Mouse (Mus musculus): ENCODE results near the gene Ralgapa2. TPM values are rescaled to one million over a fixed set of nuclear protein-coding genes. Genes with fewer than 3 reads are reported as not detected.

Gene Ralgapa2
- total and polyA plus RNA-seq, 2 experiments from 2014 or later: 7.6 to 21.7 TPM

- Histone ChIP-seq H3K27ac (ENCODE audit: low read depth) (no peak overlapping the region), H3K4me3 (ENCODE audit: low read depth, low read length) (no peak overlapping the region), H3K36me3 (replicated peaks; ENCODE audit: control insufficient read depth, insufficient read depth, low read length) (peaks cover 66% of the 10 kb centered on the region), H3K27me3 (ENCODE audit: control insufficient read depth, insufficient read depth, low read length) (no peaks in the 10 kb centered on the region), H3K4me2 (ENCODE audit: low read depth, low read length) (no peak overlapping the region), H3K4me1 (ENCODE audit: control insufficient read depth, insufficient read depth) (no peaks in the 10 kb centered on the region), H3K9me3 (replicated peaks; ENCODE audit: control insufficient read depth, low read length) (no peaks in the 10 kb centered on the region), H3K9ac (replicated peaks; ENCODE audit: low read depth, low read length) (no peak overlapping the region)
- DNase-seq (ENCODE audit: low spot score) (no peak), ATAC-seq (ENCODE audit: insufficient read depth, low read depth) (no peak)
- WGBS: 82% methylated on average over 7 of the region's 7 CpGs
- TF ChIP-seq EP300 (IDR thresholded peaks at IDR 0.05; ENCODE audit: low read depth) (no peak), CTCF (IDR thresholded peaks at IDR 0.05; ENCODE audit: low read depth) (no peak)
Observed at GRCm38 (mm10) chr2:146426321-146426720, 85.8 kb downstream of the Ralgapa2 start.

GRCm38 (mm10) chr2:146425235-146425634 is 86.9 kb downstream of the Ralgapa2 start:
- no peaks in the 10 kb centered on the region for H3K4me1 ChIP-seq (ENCODE audit: control insufficient read depth, insufficient read depth)
- no peak for ATAC-seq (ENCODE audit: insufficient read depth, low read depth)
- no peaks in the 10 kb centered on the region for H3K27me3 ChIP-seq (ENCODE audit: control insufficient read depth, insufficient read depth, low read length)
- H3K4me2 ChIP-seq (ENCODE audit: low read depth, low read length): no peak overlapping the region
- no peak for TF ChIP-seq CTCF (IDR thresholded peaks at IDR 0.05; ENCODE audit: low read depth)
- no peak for TF ChIP-seq EP300 (IDR thresholded peaks at IDR 0.05; ENCODE audit: low read depth)
- H3K36me3 ChIP-seq (replicated peaks; ENCODE audit: control insufficient read depth, insufficient read depth, low read length): peaks cover 61% of the 10 kb centered on the region
- DNase-seq (ENCODE audit: low spot score): no peak
- H3K4me3 ChIP-seq (ENCODE audit: low read depth, low read length): no peak overlapping the region
- no peak overlapping the region for H3K9ac ChIP-seq (replicated peaks; ENCODE audit: low read depth, low read length)
- no peak overlapping the region for H3K27ac ChIP-seq (ENCODE audit: low read depth)
- no peaks in the 10 kb centered on the region for H3K9me3 ChIP-seq (replicated peaks; ENCODE audit: control insufficient read depth, low read length)
- whole genome bisulfite sequencing: 86% methylated on average over 2 of the region's 2 CpGs

DNA sequence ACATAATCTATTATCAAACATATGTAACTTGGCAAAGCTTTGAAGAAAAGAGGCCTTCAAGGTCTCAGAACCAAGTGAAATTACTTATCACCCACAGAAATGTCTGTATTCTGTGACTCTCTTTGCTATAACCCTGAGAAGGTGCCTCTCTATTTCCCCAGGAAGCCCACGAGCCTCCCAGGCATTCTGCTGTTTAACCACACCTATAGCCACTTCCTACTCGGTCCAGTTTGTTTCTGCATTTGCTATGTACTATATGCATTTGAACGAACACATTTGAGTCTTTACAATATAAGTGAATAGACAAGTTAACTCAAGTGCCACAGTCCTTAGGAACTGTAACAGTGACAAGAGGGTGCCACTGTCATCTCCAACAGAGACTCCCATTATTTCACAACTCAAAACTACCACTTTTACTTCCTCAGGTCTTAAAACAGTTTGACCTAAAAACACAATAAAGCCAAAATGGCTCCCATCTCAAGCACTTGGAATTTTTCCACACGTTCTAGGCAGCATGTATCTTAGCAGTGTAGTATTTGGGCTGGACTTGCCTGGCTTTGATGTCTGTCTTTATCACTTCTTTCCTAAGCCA is 88.3 kb downstream of the Ralgapa2 start:
- no peak overlapping the region for H3K27ac ChIP-seq (ENCODE audit: low read depth)
- H3K9me3 ChIP-seq (replicated peaks; ENCODE audit: control insufficient read depth, low read length): no peaks in the 10 kb centered on the region
- H3K4me2 ChIP-seq (ENCODE audit: low read depth, low read length): no peak overlapping the region
- peaks cover 47% of the 10 kb centered on the region for H3K36me3 ChIP-seq (replicated peaks; ENCODE audit: control insufficient read depth, insufficient read depth, low read length)
- H3K27me3 ChIP-seq (ENCODE audit: control insufficient read depth, insufficient read depth, low read length): no peaks in the 10 kb centered on the region
- no peak for DNase-seq (ENCODE audit: low spot score)
- H3K4me1 ChIP-seq (ENCODE audit: control insufficient read depth, insufficient read depth): no peaks in the 10 kb centered on the region
- no peak for ATAC-seq (ENCODE audit: insufficient read depth, low read depth)
- H3K9ac ChIP-seq (replicated peaks; ENCODE audit: low read depth, low read length): no peak overlapping the region
- H3K4me3 ChIP-seq (ENCODE audit: low read depth, low read length): no peak overlapping the region
- TF ChIP-seq CTCF (IDR thresholded peaks at IDR 0.05; ENCODE audit: low read depth) (no peak), EP300 (IDR thresholded peaks at IDR 0.05; ENCODE audit: low read depth) (no peak)
- WGBS: 64% methylated on average over 4 of the region's 4 CpGs

DNA sequence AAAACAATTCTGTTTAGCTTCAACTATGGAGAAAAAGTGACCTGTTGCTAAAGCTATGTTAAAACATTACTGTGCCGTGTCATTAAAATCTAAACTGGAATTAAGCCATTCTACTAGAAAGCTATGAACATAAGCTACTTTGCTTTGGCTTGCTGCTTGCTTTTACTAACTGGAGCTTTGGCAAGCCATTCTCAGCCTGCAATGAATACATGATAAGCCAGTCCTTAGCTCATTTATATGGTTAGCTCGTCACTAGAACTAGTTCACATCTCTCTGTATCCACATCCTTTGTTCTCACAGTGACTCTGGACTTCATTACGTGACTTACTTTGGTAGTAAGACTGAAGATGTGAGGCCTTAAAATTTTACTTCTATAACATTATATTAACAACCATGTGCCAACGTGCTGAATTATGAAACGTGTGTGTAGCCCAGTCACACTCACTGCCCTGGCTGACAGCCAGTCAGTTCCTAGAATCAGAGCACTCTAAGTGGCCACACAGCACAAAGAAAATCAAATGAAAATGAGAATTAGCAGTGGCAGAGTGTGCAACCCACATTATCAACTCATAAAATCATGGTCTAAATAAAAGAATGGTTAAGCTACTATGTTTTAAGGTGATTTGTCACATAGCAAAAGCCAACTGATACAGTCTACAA is 89.0 kb downstream of the Ralgapa2 start:
- no peaks in the 10 kb centered on the region for H3K27me3 ChIP-seq (ENCODE audit: control insufficient read depth, insufficient read depth, low read length)
- no peak overlapping the region for H3K4me3 ChIP-seq (ENCODE audit: low read depth, low read length)
- H3K36me3 ChIP-seq (replicated peaks; ENCODE audit: control insufficient read depth, insufficient read depth, low read length): peaks cover 40% of the 10 kb centered on the region
- no peak overlapping the region for H3K4me2 ChIP-seq (ENCODE audit: low read depth, low read length)
- H3K9me3 ChIP-seq (replicated peaks; ENCODE audit: control insufficient read depth, low read length): no peaks in the 10 kb centered on the region
- H3K4me1 ChIP-seq (ENCODE audit: control insufficient read depth, insufficient read depth): no peaks in the 10 kb centered on the region
- no peak overlapping the region for H3K9ac ChIP-seq (replicated peaks; ENCODE audit: low read depth, low read length)
- H3K27ac ChIP-seq (ENCODE audit: low read depth): no peak overlapping the region
- no peak for TF ChIP-seq EP300 (IDR thresholded peaks at IDR 0.05; ENCODE audit: low read depth)
- TF ChIP-seq CTCF (IDR thresholded peaks at IDR 0.05; ENCODE audit: low read depth): no peak
- DNase-seq (ENCODE audit: low spot score) (no peak), ATAC-seq (ENCODE audit: insufficient read depth, low read depth) (no peak)
- WGBS: 68% methylated on average over 5 of the region's 5 CpGs

DNA sequence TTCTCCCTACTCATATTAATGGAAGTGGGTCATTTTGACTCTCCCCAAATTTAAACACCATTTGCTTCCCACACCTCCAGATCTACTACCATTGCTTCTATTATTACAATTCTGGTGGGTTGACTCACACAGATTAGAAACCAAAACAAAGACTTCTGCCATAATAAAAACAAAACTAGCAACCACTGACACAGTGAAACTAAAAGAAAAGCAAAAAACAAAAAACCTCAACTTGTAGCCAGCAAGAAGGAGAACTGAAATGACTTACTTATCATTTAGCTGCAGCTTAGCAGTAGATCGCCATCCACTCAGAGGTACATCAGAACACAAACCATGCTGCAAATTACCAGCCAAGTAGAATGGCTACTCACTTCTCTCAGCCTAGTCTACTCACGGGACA is 95.9 kb downstream of the Ralgapa2 start:
- TF ChIP-seq CTCF (IDR thresholded peaks at IDR 0.05; ENCODE audit: low read depth) (no peak), EP300 (IDR thresholded peaks at IDR 0.05; ENCODE audit: low read depth) (no peak)
- H3K9ac ChIP-seq (replicated peaks; ENCODE audit: low read depth, low read length): no peak overlapping the region
- H3K36me3 ChIP-seq (replicated peaks; ENCODE audit: control insufficient read depth, insufficient read depth, low read length): peaks cover 10% of the 10 kb centered on the region
- H3K4me1 ChIP-seq (ENCODE audit: control insufficient read depth, insufficient read depth): no peaks in the 10 kb centered on the region
- H3K4me3 ChIP-seq (ENCODE audit: low read depth, low read length): no peak overlapping the region
- no peaks in the 10 kb centered on the region for H3K27me3 ChIP-seq (ENCODE audit: control insufficient read depth, insufficient read depth, low read length)
- no peak overlapping the region for H3K27ac ChIP-seq (ENCODE audit: low read depth)
- WGBS: 80% methylated on average over 2 of the region's 2 CpGs
- H3K4me2 ChIP-seq (ENCODE audit: low read depth, low read length): no peak overlapping the region
- no peaks in the 10 kb centered on the region for H3K9me3 ChIP-seq (replicated peaks; ENCODE audit: control insufficient read depth, low read length)
- DNase-seq (ENCODE audit: low spot score) (no peak), ATAC-seq (ENCODE audit: insufficient read depth, low read depth) (no peak)

Data from heart, postnatal 0 days (tissue).